Mouse (Mus musculus) spleen, postnatal 36 days (tissue): ENCODE measurements around the gene Golga2.

Experiments used
- DNase-seq, 2 experiments: peaks; one replicate each; pipeline ENCODE4 v3.0.0; 2022; ENCODE audit warnings: low spot score in 2 of 2, mixed read lengths in 1 of 2

The Golga2 gene

DNA sequence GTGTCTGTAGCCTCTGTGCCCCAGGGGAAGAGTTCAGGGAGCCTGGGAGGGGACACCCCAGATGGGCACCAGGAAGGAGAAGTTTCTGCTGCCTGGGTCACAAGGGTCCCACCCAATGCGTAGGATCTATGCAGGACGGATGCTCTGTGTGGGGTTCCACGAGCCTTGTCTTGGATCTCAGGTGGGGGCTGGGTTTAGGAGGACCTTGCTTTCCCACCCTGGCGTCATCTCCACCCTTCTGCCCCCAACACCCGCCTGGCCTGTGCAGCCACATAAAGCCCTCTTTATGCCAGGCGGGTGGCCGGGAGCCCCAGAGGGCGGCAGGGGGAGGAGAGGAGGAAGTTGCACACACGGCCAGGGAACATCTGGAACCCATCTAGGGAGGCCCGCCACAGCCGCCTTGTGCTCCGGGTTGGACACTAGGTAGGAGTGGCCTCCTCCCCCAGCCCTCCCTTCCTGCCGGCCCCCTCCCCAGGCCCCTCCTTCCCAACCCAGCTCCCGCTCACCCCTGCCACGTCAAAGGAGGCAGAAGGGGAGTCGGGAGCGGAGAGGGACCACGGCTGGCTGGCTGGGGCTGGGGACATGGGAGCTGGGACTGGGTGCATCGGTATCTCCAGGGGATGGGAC is 30.7 kb downstream of the Golga2 start:
- DNase-seq: no peak

- no peak for DNase-seq
Measured at GRCm38 (mm10) chr2:32318709-32319585, 31.8 kb downstream of the Golga2 start.

DNA sequence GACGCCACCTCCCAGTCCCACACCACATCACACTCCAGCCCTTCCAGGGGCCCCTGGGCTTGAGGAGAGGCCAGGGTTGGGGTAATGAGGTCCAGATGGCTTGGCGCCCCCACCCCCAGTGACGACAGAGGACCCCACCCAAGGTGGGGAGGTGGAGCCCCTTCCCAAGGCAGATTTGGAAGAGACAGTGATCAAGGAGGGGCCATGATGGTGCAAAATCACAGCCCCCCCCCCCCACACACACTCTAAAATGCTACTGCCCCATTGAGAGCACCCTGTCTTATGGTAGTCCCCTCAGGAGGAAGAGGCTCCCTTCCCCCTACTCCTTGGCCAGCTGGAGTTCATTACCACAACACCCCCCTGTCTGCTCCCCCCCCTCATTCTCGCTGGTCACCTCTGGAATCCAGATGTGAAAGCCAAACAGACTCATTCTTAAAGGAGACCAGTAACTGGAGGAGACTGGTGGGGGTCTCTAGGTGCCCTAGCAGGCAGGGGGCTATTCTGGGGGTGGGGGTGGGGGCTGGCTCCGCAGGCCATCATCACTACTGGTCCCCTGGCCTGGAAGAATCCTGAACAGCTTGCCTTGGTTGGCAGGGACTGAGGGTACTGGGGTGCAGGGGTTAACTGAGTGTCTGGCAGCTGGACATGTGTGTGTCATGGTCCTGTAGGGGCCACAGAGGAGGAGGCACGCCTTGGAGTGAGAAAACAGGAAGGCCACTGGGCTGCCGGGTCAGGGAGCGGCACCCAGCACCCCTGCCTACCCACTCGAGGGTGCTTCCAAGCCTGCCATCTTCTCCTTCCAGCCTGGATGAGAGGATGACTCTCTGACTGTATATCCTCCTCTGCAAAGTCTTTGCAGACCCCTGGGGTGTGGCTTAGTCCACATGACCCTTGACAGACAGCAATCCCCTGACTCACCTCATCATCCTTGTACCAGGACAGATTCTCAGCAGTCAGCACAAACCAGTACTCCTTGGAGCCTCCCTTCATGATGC is 32.7 kb downstream of the Golga2 start:
- DNase-seq: no peak

GRCm38 (mm10) chr2:32320721-32321120 is 33.5 kb downstream of the Golga2 start:
- DNase-seq: no peak

- DNase-seq: no peak
Measured at GRCm38 (mm10) chr2:32321591-32322298, 34.6 kb downstream of the Golga2 start.

DNA sequence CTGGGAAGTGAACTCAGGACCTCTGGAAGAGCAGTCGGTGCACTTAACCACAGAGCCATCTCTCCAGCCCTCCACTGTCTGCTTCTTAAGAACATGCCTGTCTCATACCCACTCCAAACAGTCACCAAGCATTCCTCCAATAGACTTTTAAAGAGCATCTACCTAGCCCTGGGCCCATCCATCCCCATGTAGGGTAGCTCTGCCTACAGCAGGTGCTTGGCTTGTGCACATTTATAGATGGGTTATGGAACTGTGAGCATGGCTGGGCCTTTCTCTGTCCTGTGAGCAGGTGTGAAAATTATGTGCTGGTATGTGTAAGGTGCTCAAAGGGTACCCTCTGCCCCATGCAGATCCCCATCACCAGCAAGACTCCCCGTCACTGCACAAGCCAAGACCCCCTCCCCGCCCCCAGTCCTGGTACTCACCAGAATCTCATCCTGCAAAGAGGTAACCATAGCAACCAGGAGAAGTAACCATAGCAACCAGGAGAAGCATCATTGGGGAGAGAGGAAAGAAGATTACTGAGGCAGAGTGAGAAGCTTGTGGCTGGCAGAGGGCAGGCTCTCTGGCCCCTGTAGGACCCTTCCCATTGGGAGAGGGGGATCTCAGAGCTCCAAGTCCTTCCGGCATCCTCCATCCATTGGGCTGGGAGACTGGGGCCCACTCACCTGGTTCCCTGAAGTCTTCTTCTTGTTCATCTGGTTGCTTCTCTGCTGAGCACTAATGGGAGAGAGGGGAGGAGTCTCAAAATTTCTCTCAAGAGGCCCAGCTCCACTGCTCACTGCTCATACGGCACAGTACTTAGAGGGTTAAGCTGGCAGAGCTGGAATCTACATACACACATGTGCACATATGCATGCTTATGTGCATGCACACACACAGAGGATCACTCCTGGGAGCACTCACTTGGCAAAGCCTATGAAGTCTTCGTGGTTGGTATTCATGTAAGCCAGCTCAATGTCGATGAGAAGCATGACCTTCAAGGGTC is 35.9 kb downstream of the Golga2 start:
- DNase-seq: no peak

GRCm38 (mm10) chr2:32324322-32324721 is 37.1 kb downstream of the Golga2 start:
- DNase-seq: no peak

DNA sequence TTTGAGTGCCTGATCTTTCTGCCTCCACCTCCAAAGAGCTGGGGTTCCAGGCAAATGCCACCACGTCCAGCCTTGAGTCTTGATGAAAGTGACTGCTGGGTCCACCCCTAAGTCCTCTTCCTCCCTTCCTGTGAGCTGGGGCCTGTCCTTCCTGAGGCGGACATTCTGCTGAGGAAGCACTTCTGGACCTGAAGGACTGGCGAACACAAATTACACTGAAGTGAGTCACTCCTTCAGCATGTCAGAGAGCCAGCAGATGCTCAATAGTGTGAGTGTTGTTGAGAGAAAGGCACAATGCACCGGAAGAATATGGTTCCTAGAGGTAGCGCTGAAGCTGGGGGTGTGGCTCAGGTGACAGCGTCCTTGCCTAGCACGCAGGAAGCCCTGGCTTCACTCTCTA is 38.2 kb downstream of the Golga2 start:
- no peak for DNase-seq

- DNase-seq: no peak
Measured at GRCm38 (mm10) chr2:32327200-32327599, 40.0 kb downstream of the Golga2 start.

GRCm38 (mm10) chr2:32328911-32329460 is 41.8 kb downstream of the Golga2 start:
- no peak for DNase-seq

DNA sequence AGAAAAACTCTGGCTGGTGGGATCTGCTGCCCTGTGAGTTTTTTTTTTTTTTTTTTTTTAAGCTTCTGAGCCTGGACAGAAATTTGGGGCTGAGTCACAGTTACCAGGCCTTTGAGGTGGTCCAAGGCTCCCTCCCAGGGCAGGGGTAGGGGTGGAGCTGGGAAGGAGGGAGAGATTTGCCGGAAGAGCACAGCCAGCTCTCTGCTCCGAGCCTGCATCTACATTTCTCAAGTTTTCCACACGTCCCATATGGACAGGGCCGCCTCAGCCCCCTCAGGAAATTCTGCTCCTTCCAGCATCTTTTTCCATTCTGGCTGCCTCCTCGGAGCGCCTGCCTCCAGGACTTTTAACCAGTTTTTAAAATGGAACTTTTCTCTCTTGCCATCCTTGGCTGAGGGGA is 42.3 kb downstream of the Golga2 start:
- no peak for DNase-seq

DNA sequence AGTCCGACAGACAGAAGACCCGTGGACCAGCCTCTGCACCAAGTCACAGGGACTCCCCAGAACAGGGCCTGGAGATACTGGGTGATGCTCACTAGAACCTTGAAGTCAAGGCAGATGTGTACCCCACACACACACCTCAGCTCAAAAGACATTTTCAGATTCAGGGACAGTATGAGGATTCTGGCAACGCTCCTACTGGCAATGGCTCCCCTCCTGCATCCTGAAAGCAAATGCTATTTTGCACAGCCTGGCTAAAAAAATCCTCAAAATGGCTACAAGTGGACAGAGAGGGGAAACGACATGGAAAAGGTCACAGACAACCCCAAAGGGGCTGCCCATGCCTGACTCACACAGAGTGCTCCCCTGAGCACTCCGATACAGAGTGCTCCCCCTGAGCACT is 45.0 kb downstream of the Golga2 start:
- no peak for DNase-seq

DNA sequence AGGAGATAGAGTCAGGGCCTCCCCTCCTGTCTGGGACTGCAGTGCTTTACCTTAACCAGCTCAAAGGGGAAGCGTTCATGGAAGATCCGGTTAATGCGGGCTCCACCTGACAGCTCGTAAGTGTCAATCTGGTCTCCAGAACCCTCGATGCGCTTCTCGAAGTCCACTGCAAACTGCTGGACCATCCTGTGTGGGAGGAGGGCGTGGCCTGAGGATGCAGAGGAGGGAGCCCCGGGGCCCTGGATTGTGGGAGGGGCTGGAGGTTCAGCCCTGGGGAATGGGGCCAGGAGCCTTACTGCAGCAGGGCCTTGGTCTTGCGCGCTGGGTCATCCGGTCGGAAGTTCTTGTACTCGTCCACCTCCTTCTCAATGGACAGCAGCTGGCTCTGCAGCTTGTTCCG is 48.7 kb downstream of the Golga2 start:
- no peak for DNase-seq

DNA sequence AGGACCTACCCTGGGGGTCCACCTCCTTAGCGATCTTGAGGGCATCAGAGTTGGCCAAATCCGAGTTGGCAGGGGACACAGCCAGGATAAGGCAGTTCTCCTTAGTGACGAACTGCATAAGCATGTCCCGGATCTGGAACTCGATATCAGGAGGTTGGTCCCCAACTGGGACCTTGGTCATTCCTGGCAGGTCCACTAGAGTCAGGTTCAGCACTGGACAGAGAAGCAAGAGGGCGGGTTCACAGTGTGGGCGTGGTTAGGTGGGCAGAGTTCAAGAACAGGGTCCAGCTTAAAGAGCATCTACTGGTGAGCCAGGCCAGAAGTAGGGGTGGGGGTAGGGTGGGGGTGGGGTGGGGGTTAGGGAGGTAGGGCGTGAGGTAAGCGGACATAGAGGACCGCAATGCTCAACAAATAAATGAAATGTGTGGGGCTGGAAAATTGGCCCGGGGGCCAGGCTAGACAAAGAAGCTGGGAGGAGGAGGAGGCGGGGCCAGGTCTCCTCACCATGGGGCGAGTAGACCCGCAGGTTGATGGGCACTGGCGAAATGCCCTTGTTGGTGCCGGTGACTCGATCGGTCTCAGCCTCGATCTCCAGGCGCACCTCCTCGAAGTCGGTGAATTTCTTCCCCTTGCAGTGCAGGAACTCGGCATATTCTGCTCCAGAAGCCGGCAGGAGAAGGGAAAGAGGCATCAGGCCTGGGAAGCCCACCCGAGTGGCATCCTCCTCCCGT is 52.9 kb downstream of the Golga2 start:
- DNase-seq: no peak

DNA sequence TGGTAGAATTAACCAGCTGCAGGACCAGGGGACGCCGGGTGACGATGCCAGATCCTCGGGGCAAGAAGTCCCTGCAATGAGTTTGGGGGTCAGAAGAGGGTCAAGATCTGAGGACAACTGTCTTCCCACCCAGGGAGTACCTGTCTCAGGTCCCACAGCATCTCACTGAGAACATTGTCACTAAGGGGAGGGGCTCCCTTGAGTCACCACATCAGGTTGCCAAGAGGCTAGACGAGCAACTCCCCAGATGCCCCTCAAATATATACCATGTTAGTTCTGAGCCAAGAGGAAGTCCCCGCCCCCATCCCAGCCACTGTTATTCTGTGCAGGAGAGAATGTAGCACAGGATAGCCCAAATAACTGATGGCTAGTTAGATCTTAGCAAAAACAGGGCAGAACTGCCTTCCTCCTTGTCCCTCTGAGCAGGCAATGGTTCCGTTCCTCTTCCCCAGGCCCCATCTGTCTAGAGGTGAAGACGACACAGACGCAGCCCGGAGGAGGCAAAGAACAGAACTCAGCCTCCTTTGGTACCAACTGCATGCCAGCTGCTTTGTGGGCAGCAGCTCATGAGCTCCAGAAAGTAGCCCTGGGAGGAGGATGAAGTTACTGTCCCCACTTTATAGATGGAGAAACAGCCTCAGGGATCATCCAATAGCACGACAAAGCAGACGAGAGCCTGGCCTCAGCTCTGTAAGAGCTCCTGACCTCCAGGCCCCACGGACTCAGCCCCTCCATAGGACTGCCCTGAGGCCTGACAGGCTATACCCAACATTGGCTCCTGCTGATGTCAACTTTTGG is 53.9 kb downstream of the Golga2 start:
- no peak for DNase-seq

DNA sequence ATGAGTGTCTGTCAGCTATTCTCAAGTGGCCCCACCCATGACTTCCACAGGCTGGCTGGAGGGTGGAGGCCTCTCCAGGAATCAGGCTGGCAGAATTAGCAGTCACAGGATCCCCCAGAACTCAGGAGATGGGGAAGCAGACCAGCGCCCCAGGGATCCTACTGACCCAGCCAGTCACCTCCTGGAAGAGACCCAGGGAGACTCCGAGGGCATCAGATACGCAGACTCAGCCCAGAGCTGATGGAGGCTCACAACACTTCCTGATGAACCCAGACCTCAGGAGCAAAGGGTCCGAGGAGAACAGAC is 54.4 kb downstream of the Golga2 start:
- DNase-seq: no peak

- no peak for DNase-seq
Measured at GRCm38 (mm10) chr2:32342039-32342438, 54.9 kb downstream of the Golga2 start.

DNA sequence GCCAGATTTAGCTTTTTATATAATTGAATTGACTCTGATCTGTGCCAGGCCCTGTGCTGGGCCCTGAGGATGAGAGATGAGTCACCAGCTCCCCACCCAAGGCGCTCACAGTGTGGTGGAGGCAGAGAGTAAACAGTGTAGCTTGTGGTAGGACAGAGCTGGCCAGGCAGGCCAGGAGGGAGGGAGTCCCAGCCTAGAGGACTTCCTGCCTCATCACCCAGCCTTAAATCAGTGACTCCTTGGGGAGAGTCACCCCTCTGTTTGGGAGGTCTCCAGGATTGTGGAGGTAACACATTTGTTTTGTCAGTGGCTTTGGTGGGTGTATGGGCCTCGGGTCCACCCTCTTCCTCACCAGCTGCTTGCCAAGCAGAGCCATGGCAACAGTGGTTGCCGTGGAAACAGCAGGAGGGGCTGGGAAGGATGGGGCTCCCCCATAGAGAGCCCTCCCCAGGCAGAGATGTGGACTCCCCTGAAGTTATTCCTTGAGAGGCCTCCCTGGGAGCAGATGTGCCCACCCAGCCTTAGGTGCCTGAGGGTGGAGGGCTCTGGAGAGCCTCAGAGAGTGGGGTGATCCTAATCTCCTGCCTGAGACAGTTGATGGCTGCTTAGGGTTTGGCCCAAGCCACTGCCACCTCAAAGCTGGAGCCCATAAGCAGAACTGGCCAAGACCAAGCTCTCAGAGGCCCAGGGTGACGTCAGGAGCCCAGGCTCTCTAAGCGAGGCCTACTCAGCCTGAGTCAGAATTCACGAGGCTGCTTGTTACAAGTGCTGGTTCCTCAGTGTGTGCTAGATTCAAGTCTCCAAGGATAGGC is 55.6 kb downstream of the Golga2 start:
- DNase-seq: no peak
